Comparison of ENCODE assay signal across 10 mouse cellular contexts in genomic region chr5:146713088-146713487, GRCm38 (mm10).
A peak's percentile ranks its signal among the peaks of the same experiment; 100 is the strongest.
DNase-seq lines count a peak whose midpoint lies in the region; ATAC-seq and TF ChIP-seq lines count a peak whose summit lies in the region.
"Had no signal": no experiment of that assay in that cellular context is flagged by ENCODE, and none has a peak within 500 bp of the region (broad histone marks: within the 10 kb centered on the region; RNA-seq: fewer than 3 reads in every experiment).

No protein-coding gene starts in this region.

- H3K27ac ChIP-seq in layer of hippocampus, adult 2 months, result 0 out of 2 replicates have a peak overlapping the region, but pooled peaks have one; percentile 33
- H3K27ac ChIP-seq in forebrain, embryonic 11.5 days (ENCODE audit: low read depth, low read length), result peak overlapping the region; percentile 3
- H3K27ac ChIP-seq in limb, embryonic 13.5 days, result 0 out of 2 replicates have a peak overlapping the region, but pooled peaks have one; percentile 33
- no peak overlapping the region for H3K27ac ChIP-seq in kidney, embryonic 14.5 days (ENCODE audit: low read depth, low read length)
- H3K27ac ChIP-seq: heart, adult 2 months had no signal

- no peak overlapping the region for H3K4me2 ChIP-seq in forebrain, embryonic 11.5 days (ENCODE audit: low read depth, low read length, severe bottlenecking)
- no peak overlapping the region for H3K4me2 ChIP-seq in limb, embryonic 13.5 days (replicated peaks)
- H3K4me2 ChIP-seq in kidney, embryonic 14.5 days (replicated peaks; ENCODE audit: low read depth, low read length), result no peak overlapping the region

- H3K4me3 ChIP-seq in layer of hippocampus, adult 2 months, result peak overlapping the region; percentile 6; the same call in 1 of the 2 replicates
- no peak overlapping the region for H3K4me3 ChIP-seq in forebrain, embryonic 11.5 days (ENCODE audit: low read depth, low read length)
- no peak overlapping the region for H3K4me3 ChIP-seq in limb, embryonic 13.5 days
- H3K4me3 ChIP-seq in kidney, embryonic 14.5 days (ENCODE audit: low read length), result no peak overlapping the region
- H3K4me3 ChIP-seq: heart, adult 2 months had no signal

- WGBS in forebrain, embryonic 11.5 days, result 54% methylated on average over 10 of the region's 10 CpGs
- WGBS in limb, embryonic 13.5 days, result 63% methylated on average over 10 of the region's 10 CpGs
- 68% methylated on average over 10 of the region's 10 CpGs for WGBS in kidney, embryonic 14.5 days

- no peak for DNase-seq in layer of hippocampus, adult 2 months (ENCODE audit: low spot score in 2 of 2)
- DNase-seq in layer of hippocampus, adult 9-11 months, result no peak
- no peak for DNase-seq in forebrain, embryonic 11.5 days (ENCODE audit: low spot score)
- DNase-seq in skeletal muscle tissue, adult 2 months (ENCODE audit: low read depth, low spot score), result peak; percentile 18
- DNase-seq in heart, adult 18-20 months, result no peak
- no peak for DNase-seq in spleen, adult 18-20 months
- DNase-seq: heart, adult 2 months; kidney, postnatal 25 days had no signal

- no peaks in the 10 kb centered on the region for H3K4me1 ChIP-seq in forebrain, embryonic 11.5 days (replicated peaks; ENCODE audit: control insufficient read depth, insufficient read depth, low read length)
- no peaks in the 10 kb centered on the region for H3K4me1 ChIP-seq in limb, embryonic 13.5 days
- H3K4me1 ChIP-seq in kidney, embryonic 14.5 days (ENCODE audit: control insufficient read depth, insufficient read depth, low read length), result no peaks in the 10 kb centered on the region

- no peak for TF ChIP-seq CTCF in layer of hippocampus, adult 2 months (conservative IDR thresholded peaks at IDR 0.05)

- H3K9ac ChIP-seq in forebrain, embryonic 11.5 days (ENCODE audit: low read length), result no peak overlapping the region
- no peak overlapping the region for H3K9ac ChIP-seq in limb, embryonic 13.5 days
- no peak overlapping the region for H3K9ac ChIP-seq in kidney, embryonic 14.5 days (ENCODE audit: low read depth, low read length)

- H3K27me3 ChIP-seq in forebrain, embryonic 11.5 days (ENCODE audit: control insufficient read depth, insufficient read depth, low read length), result no peaks in the 10 kb centered on the region
- H3K27me3 ChIP-seq in limb, embryonic 13.5 days, result no peaks in the 10 kb centered on the region
- H3K27me3 ChIP-seq in kidney, embryonic 14.5 days (ENCODE audit: control insufficient read depth, insufficient read depth, low read length), result no peaks in the 10 kb centered on the region

- H3K9me3 ChIP-seq in forebrain, embryonic 11.5 days (ENCODE audit: control insufficient read depth, low read length), result no peaks in the 10 kb centered on the region
- H3K9me3 ChIP-seq in limb, embryonic 13.5 days, result no peaks in the 10 kb centered on the region
- H3K9me3 ChIP-seq in kidney, embryonic 14.5 days (ENCODE audit: control insufficient read depth, low read length), result no peaks in the 10 kb centered on the region

- no peak for ATAC-seq in forebrain, embryonic 11.5 days (replicated peaks; ENCODE audit: low FRiP score)
- peak; percentile 58 for ATAC-seq in limb, embryonic 13.5 days (ENCODE audit: low FRiP score, low read depth)
- no peak for ATAC-seq in kidney, embryonic 14.5 days (ENCODE audit: low FRiP score, low TSS enrichment)

- no peaks in the 10 kb centered on the region for H3K36me3 ChIP-seq in forebrain, embryonic 11.5 days (ENCODE audit: control insufficient read depth, insufficient read depth, low read length)
- no peaks in the 10 kb centered on the region for H3K36me3 ChIP-seq in limb, embryonic 13.5 days
- no peaks in the 10 kb centered on the region for H3K36me3 ChIP-seq in kidney, embryonic 14.5 days (ENCODE audit: control insufficient read depth, insufficient read depth, low read length)
